Mouse (Mus musculus): Measurements from ENCODE around the gene Bbs1.
"Not testable (repeated sequence)": the region's sequence is repeated elsewhere in the genome, so short reads cannot be mapped to it uniquely, and the experiment has no call there.

Gene Bbs1

GRCm38 (mm10) chr19:4909376-4909775 lies 2.9 kb upstream of the Bbs1 start:
- Histone ChIP-seq H3K36me3 (ENCODE audit: control insufficient read depth, insufficient read depth, low read length, poor library complexity, severe bottlenecking) (peaks cover 6% of the 10 kb centered on the region), H3K27me3 (ENCODE audit: control insufficient read depth, insufficient read depth, low read length, poor library complexity, severe bottlenecking) (no peaks in the 10 kb centered on the region)
- no peak for DNase-seq (ENCODE audit: low read depth, low spot score)

GRCm38 (mm10) chr19:4908107-4908506 lies 1.7 kb upstream of the Bbs1 start:
- Histone ChIP-seq H3K27me3 (ENCODE audit: control insufficient read depth, insufficient read depth, low read length, poor library complexity, severe bottlenecking) (no peaks in the 10 kb centered on the region), H3K36me3 (ENCODE audit: control insufficient read depth, insufficient read depth, low read length, poor library complexity, severe bottlenecking) (peaks cover 3% of the 10 kb centered on the region)
- peak; percentile 52 for DNase-seq (ENCODE audit: low read depth, low spot score)

GRCm38 (mm10) chr19:4899888-4900287 lies 6.5 kb downstream of the Bbs1 start:
- DNase-seq (ENCODE audit: low read depth, low spot score): no peak
- Histone ChIP-seq H3K36me3 (ENCODE audit: control insufficient read depth, insufficient read depth, low read length, poor library complexity, severe bottlenecking) (no peaks in the 10 kb centered on the region; the same call in 1 of the 2 replicates), H3K27me3 (ENCODE audit: control insufficient read depth, insufficient read depth, low read length, poor library complexity, severe bottlenecking) (no peaks in the 10 kb centered on the region)

- H3K36me3 ChIP-seq (ENCODE audit: control insufficient read depth, insufficient read depth, low read length, poor library complexity, severe bottlenecking): no peaks in the 10 kb centered on the region; the same call in 1 of the 2 replicates
- DNase-seq (ENCODE audit: low read depth, low spot score): no peak
- no peaks in the 10 kb centered on the region for H3K27me3 ChIP-seq (ENCODE audit: control insufficient read depth, insufficient read depth, low read length, poor library complexity, severe bottlenecking)
Measured at GRCm38 (mm10) chr19:4898972-4899371, 7.5 kb downstream of the Bbs1 start.

GRCm38 (mm10) chr19:4896780-4897520 lies 9.5 kb downstream of the Bbs1 start:
- no peak for DNase-seq (ENCODE audit: low read depth, low spot score)
- no peaks in the 10 kb centered on the region for H3K27me3 ChIP-seq (ENCODE audit: control insufficient read depth, insufficient read depth, low read length, poor library complexity, severe bottlenecking)
- H3K36me3 ChIP-seq (ENCODE audit: control insufficient read depth, insufficient read depth, low read length, poor library complexity, severe bottlenecking): no peaks in the 10 kb centered on the region; the same call in 1 of the 2 replicates

- Histone ChIP-seq H3K36me3 (ENCODE audit: control insufficient read depth, insufficient read depth, low read length, poor library complexity, severe bottlenecking) (no peaks in the 10 kb centered on the region), H3K27me3 (ENCODE audit: control insufficient read depth, insufficient read depth, low read length, poor library complexity, severe bottlenecking) (no peaks in the 10 kb centered on the region)
- no peak for DNase-seq (ENCODE audit: low read depth, low spot score)
Measured at GRCm38 (mm10) chr19:4891798-4892197, 14.6 kb downstream of the Bbs1 start.

GRCm38 (mm10) chr19:4889791-4890190 lies 16.6 kb downstream of the Bbs1 start:
- H3K27me3 ChIP-seq (ENCODE audit: control insufficient read depth, insufficient read depth, low read length, poor library complexity, severe bottlenecking): no peaks in the 10 kb centered on the region
- no peak for DNase-seq (ENCODE audit: low read depth, low spot score)
- peaks cover 1% of the 10 kb centered on the region; the same call in 1 of the 2 replicates for H3K36me3 ChIP-seq (ENCODE audit: control insufficient read depth, insufficient read depth, low read length, poor library complexity, severe bottlenecking)

- Histone ChIP-seq H3K36me3 (ENCODE audit: control insufficient read depth, insufficient read depth, low read length, poor library complexity, severe bottlenecking) (peaks cover 1% of the 10 kb centered on the region), H3K27me3 (ENCODE audit: control insufficient read depth, insufficient read depth, low read length, poor library complexity, severe bottlenecking) (no peaks in the 10 kb centered on the region)
- no peak for DNase-seq (ENCODE audit: low read depth, low spot score)
Measured at GRCm38 (mm10) chr19:4883961-4884360, 22.5 kb downstream of the Bbs1 start.

GRCm38 (mm10) chr19:4879324-4879703 lies 27.1 kb downstream of the Bbs1 start:
- Histone ChIP-seq H3K27me3 (ENCODE audit: control insufficient read depth, insufficient read depth, low read length, poor library complexity, severe bottlenecking) (no peaks in the 10 kb centered on the region), H3K36me3 (ENCODE audit: control insufficient read depth, insufficient read depth, low read length, poor library complexity, severe bottlenecking) (no peaks in the 10 kb centered on the region; the same call in 1 of the 2 replicates)
- no peak for DNase-seq (ENCODE audit: low read depth, low spot score)

- no peaks in the 10 kb centered on the region; the same call in 1 of the 2 replicates for H3K36me3 ChIP-seq (ENCODE audit: control insufficient read depth, insufficient read depth, low read length, poor library complexity, severe bottlenecking)
- no peaks in the 10 kb centered on the region for H3K27me3 ChIP-seq (ENCODE audit: control insufficient read depth, insufficient read depth, low read length, poor library complexity, severe bottlenecking)
- peak; percentile 95 for DNase-seq (ENCODE audit: low read depth, low spot score)
Measured at GRCm38 (mm10) chr19:4878405-4879323, 27.8 kb downstream of the Bbs1 start, which contains the start of gene Zdhhc24. Gene Zdhhc24 (plus strand): TSS chr19:4878668.

GRCm38 (mm10) chr19:4877785-4878184 lies 28.6 kb downstream of the Bbs1 start, which contains the start of gene Actn3:
Gene Actn3 (minus strand): TSS chr19:4877909.
- H3K27me3 ChIP-seq (ENCODE audit: control insufficient read depth, insufficient read depth, low read length, poor library complexity, severe bottlenecking): no peaks in the 10 kb centered on the region
- H3K36me3 ChIP-seq (ENCODE audit: control insufficient read depth, insufficient read depth, low read length, poor library complexity, severe bottlenecking): no peaks in the 10 kb centered on the region; the same call in 1 of the 2 replicates
- peak; percentile 5 for DNase-seq (ENCODE audit: low read depth, low spot score)

- Histone ChIP-seq H3K36me3 (ENCODE audit: control insufficient read depth, insufficient read depth, low read length, poor library complexity, severe bottlenecking) (no peaks in the 10 kb centered on the region), H3K27me3 (ENCODE audit: control insufficient read depth, insufficient read depth, low read length, poor library complexity, severe bottlenecking) (no peaks in the 10 kb centered on the region)
- DNase-seq (ENCODE audit: low read depth, low spot score): no peak
Measured at GRCm38 (mm10) chr19:4876755-4877154, 29.7 kb downstream of the Bbs1 start.

- no peak for DNase-seq (ENCODE audit: low read depth, low spot score)
- H3K36me3 ChIP-seq (ENCODE audit: control insufficient read depth, insufficient read depth, low read length, poor library complexity, severe bottlenecking): no peaks in the 10 kb centered on the region
- H3K27me3 ChIP-seq (ENCODE audit: control insufficient read depth, insufficient read depth, low read length, poor library complexity, severe bottlenecking): no peaks in the 10 kb centered on the region
Measured at GRCm38 (mm10) chr19:4876241-4876640, 30.2 kb downstream of the Bbs1 start.

- DNase-seq (ENCODE audit: low read depth, low spot score); H3K27me3 ChIP-seq (ENCODE audit: control insufficient read depth, insufficient read depth, low read length, poor library complexity, severe bottlenecking); H3K36me3 ChIP-seq (ENCODE audit: control insufficient read depth, insufficient read depth, low read length, poor library complexity, severe bottlenecking): not testable (repeated sequence)
Measured at GRCm38 (mm10) chr19:4874613-4875012, 31.8 kb downstream of the Bbs1 start.

- DNase-seq (ENCODE audit: low read depth, low spot score): peak; percentile 20
- Histone ChIP-seq H3K27me3 (ENCODE audit: control insufficient read depth, insufficient read depth, low read length, poor library complexity, severe bottlenecking) (no peaks in the 10 kb centered on the region), H3K36me3 (ENCODE audit: control insufficient read depth, insufficient read depth, low read length, poor library complexity, severe bottlenecking) (no peaks in the 10 kb centered on the region)
Measured at GRCm38 (mm10) chr19:4865147-4865546, 41.3 kb downstream of the Bbs1 start.
